Mouse (Mus musculus) C2C12 (cell line): Measurements from ENCODE around the gene Vac14.

ENCODE experiments used
- CEBPB ChIP-seq: IDR thresholded peaks from one replicate; pipeline ENCODE4 v1.6.1; 2011; ENCODE audit warnings: low read depth, mild to moderate bottlenecking, control low read depth, moderate library complexity
- CTCF ChIP-seq: IDR thresholded peaks from one replicate; pipeline ENCODE4 v1.5.1; 2011; ENCODE audit not compliant: control insufficient read depth, insufficient read depth, insufficient read length
- FOSL1 ChIP-seq: IDR thresholded peaks from one replicate; pipeline ENCODE4 v1.8.0; 2011; ENCODE audit warnings: mild to moderate bottlenecking, low read length; ENCODE audit not compliant: poor library complexity, insufficient read depth, severe bottlenecking
- MAX ChIP-seq: IDR thresholded peaks from one replicate; pipeline ENCODE4 v1.6.1; 2011; ENCODE audit warnings: mild to moderate bottlenecking, control low read depth
- MYOD1 ChIP-seq: IDR thresholded peaks from one replicate; pipeline ENCODE4 v1.6.1; 2011; ENCODE audit warnings: low read depth; ENCODE audit not compliant: control insufficient read depth, insufficient read length
- USF1 ChIP-seq: IDR thresholded peaks from one replicate; pipeline ENCODE4 v1.6.1; 2011; ENCODE audit warnings: low read depth, mild to moderate bottlenecking, control low read depth, moderate library complexity

DNA sequence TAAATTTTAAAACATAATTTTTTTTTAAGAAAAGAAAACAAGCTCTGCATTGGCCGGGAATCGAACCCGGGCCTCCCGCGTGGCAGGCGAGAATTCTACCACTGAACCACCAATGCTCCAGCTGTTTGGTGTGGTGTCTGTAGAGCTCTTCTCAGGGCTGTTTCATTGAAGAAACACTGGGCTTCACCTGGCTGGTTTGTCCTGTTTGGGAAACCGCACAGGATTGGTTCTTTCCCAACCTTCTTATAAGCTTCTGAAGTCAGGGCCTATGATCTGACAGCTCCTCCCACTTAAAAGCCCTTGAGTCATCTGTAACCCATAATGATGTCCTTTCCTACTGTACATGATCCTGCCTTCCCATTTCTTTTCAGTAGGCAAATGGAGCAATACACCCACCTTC, 12.8 kb downstream of the Vac14 start:
- TF ChIP-seq CTCF (no peak), FOSL1 (no peak), MAX (no peak), MYOD1 (no peak), USF1 (no peak), CEBPB (no peak)
